Mouse (Mus musculus) cortical plate, adult 2 months (tissue): ENCODE data around the gene Setd1a.

Experiments used
- CTCF ChIP-seq: fragments of 200-500 bp; IDR thresholded peaks from 2 replicates; pipeline ENCODE4 v1.5.1; 2011; ENCODE audit warnings: mild to moderate bottlenecking, control low read depth, low read length; ENCODE audit not compliant: insufficient read depth; ENCODE audit errors: extremely low read depth
- POLR2A ChIP-seq: fragments of 200-500 bp; IDR thresholded peaks from 2 replicates; pipeline ENCODE4 v1.6.1; 2011; ENCODE audit warnings: mild to moderate bottlenecking, low read length, control low read depth; ENCODE audit not compliant: insufficient read depth; ENCODE audit errors: extremely low read depth

DNA sequence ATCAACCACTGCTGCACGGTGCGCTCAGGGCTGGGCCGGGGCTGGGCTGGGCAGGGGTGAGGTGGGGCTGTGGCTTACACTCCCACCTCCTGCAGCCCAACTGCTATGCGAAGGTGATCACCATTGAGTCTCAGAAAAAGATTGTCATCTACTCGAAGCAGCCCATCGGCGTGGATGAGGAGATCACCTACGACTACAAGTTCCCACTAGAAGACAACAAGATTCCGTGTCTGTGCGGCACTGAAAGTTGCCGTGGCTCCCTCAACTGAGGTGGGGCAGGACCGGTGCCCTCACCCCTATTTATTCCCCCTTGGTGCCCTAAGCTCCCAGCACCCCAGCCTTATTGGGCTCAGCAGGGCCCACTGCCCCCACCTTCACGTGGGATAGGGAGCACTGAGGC, 22.7 kb downstream of the Setd1a start:
- no peak for TF ChIP-seq CTCF
- TF ChIP-seq POLR2A, result no peak
